Mouse (Mus musculus) CH12.LX (cell line): ENCODE data around the gene Ftsj3. TPM values are rescaled to one million over a fixed set of nuclear protein-coding genes. Genes with fewer than 3 reads are reported as not detected.

Experiments
- DNase-seq: peaks from one replicate; pipeline ENCODE4 v3.0.0-alpha.2; 2013; ENCODE audit errors: extremely low read depth
- H3K27ac ChIP-seq: 2 replicates; pipeline ENCODE4 v1.5.1; 2012; ENCODE audit warnings: low read depth, mild to moderate bottlenecking, control low read depth, moderate library complexity; ENCODE audit not compliant: insufficient read depth
- H3K27me3 ChIP-seq: replicated peaks from 2 replicates; pipeline ENCODE3; 2012; ENCODE audit warnings: inconsistent platforms
- H3K36me3 ChIP-seq, 2 experiments: replicated peaks in 1 of 2; 2 replicates each; pipeline versions ENCODE3 to v1.6.1; 2012; ENCODE audit warnings: inconsistent platforms in 1 of 2, low read length in 1 of 2, mild to moderate bottlenecking in 1 of 2, mixed read lengths in 1 of 2, moderate library complexity in 1 of 2; ENCODE audit not compliant: control insufficient read depth in 1 of 2, insufficient read depth in 1 of 2
- H3K4me1 ChIP-seq, 2 experiments: 2 replicates each; pipeline ENCODE4 v1.6.1; 2012; ENCODE audit warnings: inconsistent platforms in 1 of 2, moderate library complexity in 1 of 2; ENCODE audit not compliant: insufficient read depth in 2 of 2, control insufficient read depth in 1 of 2
- H3K4me2 ChIP-seq: 2 replicates; pipeline ENCODE4 v1.6.1; 2012; ENCODE audit warnings: low read depth, mild to moderate bottlenecking, control low read depth; ENCODE audit not compliant: poor library complexity, insufficient read depth, severe bottlenecking
- H3K4me3 ChIP-seq, 3 experiments: fragments of 150-350 bp in 1 of 3; sonication (generic) in 1 of 3; replicated peaks in 1 of 3; 2 replicates each; pipeline versions ENCODE3 to v1.5.1; 2011 to 2012; ENCODE audit warnings: low read depth in 2 of 3, low read length in 2 of 3, mild to moderate bottlenecking in 2 of 3, moderate library complexity in 2 of 3, control low read depth in 1 of 3, improper control_type of control experiment in 1 of 3, inconsistent platforms in 1 of 3, mixed read lengths in 1 of 3; ENCODE audit not compliant: poor library complexity in 1 of 3
- H3K79me2 ChIP-seq: replicated peaks from 2 replicates; pipeline ENCODE4 v1.6.1; 2012; ENCODE audit warnings: mild to moderate bottlenecking, moderate library complexity; ENCODE audit not compliant: control insufficient read depth, poor library complexity, insufficient read depth, severe bottlenecking; ENCODE audit errors: extremely low read depth
- H3K9ac ChIP-seq: 2 replicates; pipeline ENCODE4 v1.6.1; 2012; ENCODE audit warnings: low read depth, mild to moderate bottlenecking, control low read depth, moderate library complexity; ENCODE audit not compliant: insufficient read depth
- H3K9me3 ChIP-seq: replicated peaks from 2 replicates; pipeline ENCODE3; 2012; ENCODE audit warnings: low read length, inconsistent platforms, mixed read lengths
- BHLHE40 ChIP-seq: IDR thresholded peaks from 2 replicates; pipeline ENCODE4 v1.6.1; 2011; ENCODE audit warnings: mild to moderate bottlenecking, low read depth, low read length, improper control_type of control experiment
- CHD1 ChIP-seq: IDR thresholded peaks from 2 replicates; pipeline ENCODE4 v1.6.1; 2012; ENCODE audit warnings: low read depth, low read length, improper control_type of control experiment, inconsistent platforms
- CHD2 ChIP-seq: IDR thresholded peaks from 2 replicates; pipeline ENCODE4 v1.6.1; 2011; ENCODE audit warnings: low read length, improper control_type of control experiment
- CTCF ChIP-seq, 2 experiments: IDR thresholded peaks in 1 of 2; conservative IDR thresholded peaks in 1 of 2; 2 replicates each; pipeline ENCODE4 v1.5.1; 2011 to 2012; ENCODE audit warnings: low read depth in 2 of 2, low read length in 2 of 2, improper control_type of control experiment in 1 of 2, inconsistent platforms in 1 of 2, mild to moderate bottlenecking in 1 of 2, moderate library complexity in 1 of 2
- E2F4 ChIP-seq: IDR thresholded peaks from 2 replicates; pipeline ENCODE4 v1.6.1; 2011; ENCODE audit warnings: low read depth, low read length, improper control_type of control experiment; ENCODE audit not compliant: insufficient replicate concordance
- ELF1 ChIP-seq: IDR thresholded peaks from 2 replicates; pipeline ENCODE4 v1.6.1; 2014; ENCODE audit warnings: low read depth, mild to moderate bottlenecking, inconsistent platforms, low read length, improper control_type of control experiment
- EP300 ChIP-seq: IDR thresholded peaks from 2 replicates; pipeline ENCODE4 v1.6.1; 2011; ENCODE audit warnings: low read length, improper control_type of control experiment
- ETS1 ChIP-seq: conservative IDR thresholded peaks from 2 replicates; pipeline ENCODE4 v1.6.1; 2012; ENCODE audit warnings: low read depth, mild to moderate bottlenecking, inconsistent platforms, low read length, improper control_type of control experiment, moderate library complexity
- GABPA ChIP-seq: IDR thresholded peaks from 2 replicates; pipeline ENCODE4 v1.6.1; 2012; ENCODE audit warnings: low read depth, low read length, improper control_type of control experiment, inconsistent platforms; ENCODE audit not compliant: insufficient replicate concordance
- HCFC1 ChIP-seq: IDR thresholded peaks from 2 replicates; pipeline ENCODE4 v1.6.1; 2012; ENCODE audit warnings: low read depth, mild to moderate bottlenecking, inconsistent platforms, low read length, improper control_type of control experiment
- IRF4 ChIP-seq: IDR thresholded peaks from 2 replicates; pipeline ENCODE4 v1.6.1; 2014; ENCODE audit warnings: low read depth, mild to moderate bottlenecking, inconsistent platforms, low read length, improper control_type of control experiment
- JUN ChIP-seq: IDR thresholded peaks from 2 replicates; pipeline ENCODE4 v1.6.1; 2011; ENCODE audit warnings: low read depth, mild to moderate bottlenecking, low read length, improper control_type of control experiment, moderate library complexity; ENCODE audit not compliant: insufficient read depth
- JUND ChIP-seq: conservative IDR thresholded peaks from 2 replicates; pipeline ENCODE4 v1.6.1; 2011; ENCODE audit warnings: low read depth, low read length, improper control_type of control experiment
- KAT2A ChIP-seq: IDR thresholded peaks from 2 replicates; pipeline ENCODE4 v1.6.1; 2012; ENCODE audit warnings: low read length, improper control_type of control experiment, inconsistent platforms; ENCODE audit not compliant: insufficient replicate concordance
- MAFK ChIP-seq: IDR thresholded peaks from 2 replicates; pipeline ENCODE4 v1.6.1; 2011; ENCODE audit warnings: low read length, improper control_type of control experiment; ENCODE audit not compliant: insufficient replicate concordance
- MAX ChIP-seq: IDR thresholded peaks from 2 replicates; pipeline ENCODE4 v1.6.1; 2011; ENCODE audit warnings: low read length, improper control_type of control experiment
- MAZ ChIP-seq: IDR thresholded peaks from 2 replicates; pipeline ENCODE4 v1.6.1; 2012; ENCODE audit warnings: low read depth, mild to moderate bottlenecking, inconsistent platforms, low read length, improper control_type of control experiment, moderate library complexity
- MEF2A ChIP-seq: IDR thresholded peaks from 2 replicates; pipeline ENCODE4 v1.6.1; 2014; ENCODE audit warnings: low read depth, mild to moderate bottlenecking, inconsistent platforms, low read length, improper control_type of control experiment, borderline replicate concordance
- MXI1 ChIP-seq: IDR thresholded peaks from 2 replicates; pipeline ENCODE4 v1.6.1; 2011; ENCODE audit warnings: mild to moderate bottlenecking, low read depth, low read length, improper control_type of control experiment
- MYC ChIP-seq: IDR thresholded peaks from 2 replicates; pipeline ENCODE4 v1.6.1; 2011; ENCODE audit warnings: low read depth, mild to moderate bottlenecking, improper control_type of control experiment, low read length
- NELFE ChIP-seq: IDR thresholded peaks from 2 replicates; pipeline ENCODE4 v1.6.1; 2011; ENCODE audit warnings: low read depth, low read length, improper control_type of control experiment
- NRF1 ChIP-seq: IDR thresholded peaks from 2 replicates; pipeline ENCODE4 v1.6.1; 2014; ENCODE audit warnings: low read depth, mild to moderate bottlenecking, inconsistent platforms, low read length, improper control_type of control experiment, moderate library complexity
- PAX5 ChIP-seq: IDR thresholded peaks from 2 replicates; pipeline ENCODE4 v1.6.1; 2012; ENCODE audit warnings: low read length, inconsistent platforms, mixed read lengths
- POLR2A ChIP-seq: IDR thresholded peaks from 2 replicates; pipeline ENCODE4 v1.6.1; 2011; ENCODE audit warnings: low read depth, mild to moderate bottlenecking, improper control_type of control experiment, low read length
- POLR2AphosphoS2 ChIP-seq: IDR thresholded peaks from 2 replicates; pipeline ENCODE4 v1.6.1; 2011; ENCODE audit warnings: low read depth, low read length, improper control_type of control experiment
- RAD21 ChIP-seq: IDR thresholded peaks from 2 replicates; pipeline ENCODE4 v1.6.1; 2011; ENCODE audit warnings: low read depth, mild to moderate bottlenecking, low read length, improper control_type of control experiment, moderate library complexity
- RCOR1 ChIP-seq: conservative IDR thresholded peaks from 2 replicates; pipeline ENCODE4 v1.6.1; 2012; ENCODE audit warnings: low read depth, mild to moderate bottlenecking, inconsistent platforms, low read length, improper control_type of control experiment
- SIN3A ChIP-seq: IDR thresholded peaks from 2 replicates; pipeline ENCODE4 v1.6.1; 2012; ENCODE audit warnings: low read length, improper control_type of control experiment, inconsistent platforms
- SMC3 ChIP-seq: IDR thresholded peaks from 2 replicates; pipeline ENCODE4 v1.6.1; 2011; ENCODE audit warnings: low read depth, low read length, improper control_type of control experiment
- TBP ChIP-seq: conservative IDR thresholded peaks from 2 replicates; pipeline ENCODE4 v1.6.1; 2011; ENCODE audit warnings: low read depth, low read length, improper control_type of control experiment
- TCF12 ChIP-seq: IDR thresholded peaks from 2 replicates; pipeline ENCODE4 v1.6.1; 2014; ENCODE audit warnings: low read depth, mild to moderate bottlenecking, inconsistent platforms, low read length, improper control_type of control experiment
- UBTF ChIP-seq: IDR thresholded peaks from 2 replicates; pipeline ENCODE4 v1.6.1; 2012; ENCODE audit warnings: low read depth, mild to moderate bottlenecking, inconsistent platforms, low read length, improper control_type of control experiment, moderate library complexity
- USF1 ChIP-seq: IDR thresholded peaks from 2 replicates; pipeline ENCODE4 v1.6.1; 2014; ENCODE audit warnings: low read depth, mild to moderate bottlenecking, inconsistent platforms, low read length, improper control_type of control experiment
- USF2 ChIP-seq: conservative IDR thresholded peaks from 2 replicates; pipeline ENCODE4 v1.6.1; 2011; ENCODE audit warnings: low read depth, low read length, improper control_type of control experiment
- ZC3H11A ChIP-seq: IDR thresholded peaks from 2 replicates; pipeline ENCODE4 v1.6.1; 2012; ENCODE audit warnings: low read depth, mild to moderate bottlenecking, inconsistent platforms, low read length, improper control_type of control experiment
- ZKSCAN1 ChIP-seq: IDR thresholded peaks from 2 replicates; pipeline ENCODE4 v1.6.1; 2012; ENCODE audit warnings: low read depth, inconsistent platforms, low read length, improper control_type of control experiment, borderline replicate concordance
- ZMIZ1 ChIP-seq: IDR thresholded peaks from 2 replicates; pipeline ENCODE4 v1.6.1; 2012; ENCODE audit warnings: low read depth, mild to moderate bottlenecking, inconsistent platforms, low read length, improper control_type of control experiment
- ZNF384 ChIP-seq: IDR thresholded peaks from 2 replicates; pipeline ENCODE4 v1.6.1; 2012; ENCODE audit warnings: low read depth, low read length, improper control_type of control experiment, inconsistent platforms
- dilution Hi-C: fragments of 300-500 bp; cut with MboI; formaldehyde crosslinking; loops from 2 replicates; pipeline ENCODE4 v1.14.3; 2020; ENCODE audit warnings: low sequenced_read_pairs; ENCODE audit not compliant: extremely low pct_unique_long_range_greater_than_20kb, extremely low pct_ligation_motif_present
- in situ Hi-C: fragments of 300-500 bp; cut with MboI; formaldehyde crosslinking; loops from 3 replicates; pipeline ENCODE4 v1.14.3; 2019; ENCODE audit warnings: low sequenced_read_pairs, low pct_ligation_motif_present, low pct_unique_long_range_greater_than_20kb, mixed read lengths
- polyA plus RNA-seq: library from polyadenylated mRNA; unstranded; fragments of >175 nt; gene quantifications from 2 replicates; pipeline ENCODE4 v1.2.1, GENCODE M21; 2012; ENCODE audit warnings: low read depth; ENCODE audit not compliant: insufficient read length
- total RNA-seq, 2 experiments: library from RNA; depleted of rRNA; stranded (reverse); fragments of 300-350 nt in 1 of 2; fragments of >200 nt in 1 of 2; gene quantifications; 2 replicates each; pipeline ENCODE4 v1.2.3; 2012 to 2014

Ftsj3 gene
- total and polyA plus RNA-seq, 3 experiments = 178 to 298 (median 215) TPM

DNA sequence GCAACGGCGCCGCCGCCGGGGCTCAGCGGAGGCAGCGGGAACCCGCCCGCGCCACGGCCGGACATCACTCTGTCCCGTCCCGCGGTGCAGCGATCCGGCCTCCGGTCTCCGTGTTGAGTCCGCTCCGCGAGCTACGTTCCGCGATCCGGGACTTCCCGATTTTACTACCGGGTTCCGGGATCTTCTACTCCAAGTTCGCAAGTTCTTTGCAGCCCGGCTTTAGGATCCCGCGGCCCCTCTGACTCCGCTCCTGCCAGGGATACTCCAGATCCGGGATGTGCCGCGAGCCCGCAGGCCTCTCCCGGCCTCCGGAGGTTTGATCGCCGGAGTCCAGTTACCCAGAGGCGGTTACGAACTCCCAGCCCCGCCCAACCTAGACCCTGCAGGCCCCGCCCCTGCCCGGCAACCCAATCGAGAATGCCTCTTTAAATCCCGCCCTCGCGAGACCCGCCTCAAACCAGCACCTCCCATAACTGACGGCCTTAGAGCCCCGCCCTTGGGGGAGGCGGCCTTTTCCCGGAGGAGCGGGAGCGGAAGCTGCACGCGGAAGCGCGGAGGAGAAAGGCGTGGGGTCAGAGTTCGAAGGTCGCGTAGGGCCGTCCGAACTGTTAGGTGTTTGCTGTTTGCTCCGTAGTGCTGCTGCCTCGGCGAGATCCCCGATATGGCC is 16.9 kb upstream of the Ftsj3 start, which contains the start of gene Smarcd2:
Smarcd2 (minus strand) TSS at position 329 of the 667 bp plus-strand sequence.
- peak; percentile 68 for TF ChIP-seq BHLHE40
- TF ChIP-seq USF1 = no peak
- TF ChIP-seq UBTF = peak; percentile 99
- 0 out of 2 replicates have a peak, but pooled peaks have one; percentile 23 for TF ChIP-seq SMC3
- peak; percentile 44; the same call in 1 of the 2 replicates for TF ChIP-seq USF2
- TF ChIP-seq E2F4 = 0 out of 2 replicates have a peak, but pooled peaks have one; percentile 37
- no peak for TF ChIP-seq EP300
- no peak for TF ChIP-seq PAX5
- no peak for TF ChIP-seq POLR2AphosphoS2
- peak; percentile 87; the same call in 1 of the 2 replicates for TF ChIP-seq MEF2A
- peak; percentile 84 for TF ChIP-seq MXI1
- peak; percentile 83 for TF ChIP-seq MAZ
- no peak for TF ChIP-seq RAD21
- peak; percentile 25; the same call in 1 of the 2 replicates for TF ChIP-seq CHD1
- no peak for TF ChIP-seq CTCF (conservative IDR thresholded peaks at IDR 0.05 in 1 of 2, IDR thresholded peaks at IDR 0.05 in 1 of 2; ENCODE audit: low read depth in 2 of 2, low read length in 2 of 2)
- peak; percentile 33 for TF ChIP-seq ETS1
- TF ChIP-seq ZC3H11A = no peak
- TF ChIP-seq CHD2 = peak; percentile 98
- TF ChIP-seq IRF4 = peak; percentile 80
- no peak for TF ChIP-seq NRF1
- TF ChIP-seq ELF1 = peak; percentile 91
- peak; percentile 86 for TF ChIP-seq MAX
- peak; percentile 77 for TF ChIP-seq TBP
- no peak for TF ChIP-seq JUN
- TF ChIP-seq JUND = no peak
- peak; percentile 87; the same call in 1 of the 2 replicates for TF ChIP-seq RCOR1
- 0 out of 2 replicates have a peak, but pooled peaks have one; percentile 23 for TF ChIP-seq ZMIZ1
- TF ChIP-seq SIN3A = peak; percentile 97
- TF ChIP-seq GABPA = no peak
- no peak for TF ChIP-seq ZKSCAN1
- TF ChIP-seq NELFE = no peak; the same call in 1 of the 2 replicates
- TF ChIP-seq TCF12 = peak; percentile 79; the same call in 1 of the 2 replicates
- 0 out of 2 replicates have a peak, but pooled peaks have one; percentile 28 for TF ChIP-seq MAFK
- TF ChIP-seq HCFC1 = peak; percentile 74
- TF ChIP-seq POLR2A = peak; percentile 85
- TF ChIP-seq KAT2A = peak; percentile 70; the same call in 1 of the 2 replicates
- TF ChIP-seq MYC = no peak
- TF ChIP-seq ZNF384 = no peak
- peak within 1 kb of the TSS; percentile 81 for H3K9ac ChIP-seq
- in situ Hi-C loops = no loop called here
- peak within 1 kb of the TSS; percentile 22; the same call in 1 of the 2 replicates for H3K27ac ChIP-seq
- peaks cover 40% of the 10 kb centered on the region for H3K79me2 ChIP-seq
- H3K4me2 ChIP-seq = peak within 1 kb of the TSS; percentile 95
- H3K27me3 ChIP-seq = no peaks in the 10 kb centered on the region
- peak; percentile 100 for DNase-seq
- peaks cover 1 to 15% of the 10 kb centered on the region in 2 experiments for H3K36me3 ChIP-seq
- no peaks in the 10 kb centered on the region for H3K9me3 ChIP-seq
- dilution Hi-C loops = no loop called here
- peak within 1 kb of the TSS; percentile 73 to 95 (median 82) for H3K4me3 ChIP-seq
- peaks cover 20 to 54% of the 10 kb centered on the region in 2 experiments for H3K4me1 ChIP-seq
